Mouse (Mus musculus) liver, embryonic 12.5 days (tissue): ENCODE results near the gene Hormad1. TPM values are rescaled to one million over a fixed set of nuclear protein-coding genes. Genes with fewer than 3 reads are reported as not detected.

Experiments
- ATAC-seq: fragments of 200-750 bp; cut with Nextera tagmentation; 2 replicates; pipeline ENCODE4 v1.8.0; 2017; ENCODE audit warnings: moderate number of reproducible peaks, mild to moderate bottlenecking, moderate library complexity
- H3K27ac ChIP-seq: fragments of 300-500 bp; sonication (generic); 2 replicates; pipeline ENCODE4 v1.5.1; 2016; ENCODE audit warnings: mild to moderate bottlenecking
- H3K27me3 ChIP-seq: fragments of 300-500 bp; sonication (generic); replicated peaks from 2 replicates; pipeline ENCODE4 v1.6.1; 2016; ENCODE audit warnings: mild to moderate bottlenecking, moderate library complexity
- H3K36me3 ChIP-seq: fragments of 300-500 bp; sonication (generic); 2 replicates; pipeline ENCODE4 v1.6.1; 2016; ENCODE audit warnings: mild to moderate bottlenecking, moderate library complexity
- H3K4me1 ChIP-seq: fragments of 300-500 bp; sonication (generic); 2 replicates; pipeline ENCODE4 v1.6.1; 2016
- H3K4me2 ChIP-seq: fragments of 300-500 bp; sonication (generic); 2 replicates; pipeline ENCODE4 v1.6.1; 2016; ENCODE audit warnings: mild to moderate bottlenecking, moderate library complexity
- H3K4me3 ChIP-seq: fragments of 300-500 bp; sonication (generic); 2 replicates; pipeline ENCODE4 v1.5.1; 2016; ENCODE audit warnings: mild to moderate bottlenecking, moderate library complexity
- H3K9ac ChIP-seq: fragments of 300-500 bp; sonication (generic); 2 replicates; pipeline ENCODE4 v1.6.1; 2016; ENCODE audit warnings: mild to moderate bottlenecking, moderate library complexity
- H3K9me3 ChIP-seq: fragments of 300-500 bp; sonication (generic); replicated peaks from 2 replicates; pipeline ENCODE4 v1.6.1; 2016; ENCODE audit warnings: mild to moderate bottlenecking, moderate library complexity
- WGBS: fragments of 180-500 bp; shearing (Covaris S2); methylation state at CpG from one replicate; pipeline ENCODE4 v1.1.7; 2016; ENCODE audit not compliant: insufficient replicate concordance; 5-methylcytosine and 5-hydroxymethylcytosine counted together
- polyA plus RNA-seq: library from polyadenylated mRNA; unstranded; fragments of >200 nt; fragmentation: Nextera tagmentation; extraction: Ambion mirVana; gene quantifications from 2 replicates; pipeline ENCODE4 v1.2.1, GENCODE M21; 2016

Gene Hormad1
- polyA plus RNA-seq, result 0.08 and 0.10 TPM in 2 replicates

- H3K27me3 ChIP-seq, result no peaks in the 10 kb centered on the region
- no peak within 1 kb of the TSS for H3K4me2 ChIP-seq
- H3K27ac ChIP-seq, result no peak within 1 kb of the TSS
- WGBS, result 85% methylated on average over 27 of the region's 27 CpGs
- no peaks in the 10 kb centered on the region for H3K36me3 ChIP-seq
- ATAC-seq, result no peak
- H3K9me3 ChIP-seq, result no peaks in the 10 kb centered on the region
- H3K4me1 ChIP-seq, result no peaks in the 10 kb centered on the region
- H3K9ac ChIP-seq, result no peak within 1 kb of the TSS
- H3K4me3 ChIP-seq, result no peak within 1 kb of the TSS
Measured at GRCm38 (mm10) chr3:95559437-95559836, at the start of gene Hormad1. Gene Hormad1 (plus strand): TSS chr3:95559677.

- no peak for ATAC-seq
- Histone ChIP-seq H3K4me2 (no peak overlapping the region), H3K4me1 (peaks cover 42% of the 10 kb centered on the region), H3K4me3 (no peak overlapping the region), H3K36me3 (no peaks in the 10 kb centered on the region), H3K27ac (peak overlapping the region; percentile 54; the same call in 1 of the 2 replicates), H3K9me3 (no peaks in the 10 kb centered on the region), H3K27me3 (no peaks in the 10 kb centered on the region), H3K9ac (no peak overlapping the region)
- WGBS, result 65% methylated on average over 9 of the region's 9 CpGs
Measured at GRCm38 (mm10) chr3:95511611-95512180, 47.8 kb upstream of the Hormad1 start.

GRCm38 (mm10) chr3:95516614-95517041 is 42.8 kb upstream of the Hormad1 start:
- WGBS, result 11% methylated on average over 3 of the region's 3 CpGs
- H3K4me1 ChIP-seq, result peaks cover 80% of the 10 kb centered on the region
- H3K9ac ChIP-seq, result peak overlapping the region; percentile 61
- no peaks in the 10 kb centered on the region for H3K27me3 ChIP-seq
- peak overlapping the region; percentile 93 for H3K27ac ChIP-seq
- peak overlapping the region; percentile 24; the same call in 1 of the 2 replicates for H3K4me3 ChIP-seq
- ATAC-seq, result peak; percentile 87
- no peaks in the 10 kb centered on the region for H3K9me3 ChIP-seq
- peak overlapping the region; percentile 66 for H3K4me2 ChIP-seq
- no peaks in the 10 kb centered on the region for H3K36me3 ChIP-seq

- WGBS, result 25% methylated on average over 10 of the region's 10 CpGs
- Histone ChIP-seq H3K4me3 (peak overlapping the region; percentile 24; the same call in 1 of the 2 replicates), H3K4me2 (peak overlapping the region; percentile 66), H3K36me3 (no peaks in the 10 kb centered on the region), H3K9ac (peak overlapping the region; percentile 61), H3K27me3 (no peaks in the 10 kb centered on the region), H3K27ac (peak overlapping the region; percentile 93), H3K9me3 (no peaks in the 10 kb centered on the region), H3K4me1 (peaks cover 81% of the 10 kb centered on the region)
- no peak for ATAC-seq
Measured at GRCm38 (mm10) chr3:95517493-95517898, 42.0 kb upstream of the Hormad1 start.

GRCm38 (mm10) chr3:95518891-95519290 is 40.6 kb upstream of the Hormad1 start:
- Histone ChIP-seq H3K27me3 (0 out of 2 replicates have a peak, but pooled peaks cover 3% of the 10 kb centered on the region), H3K27ac (peak overlapping the region; percentile 93), H3K4me1 (peaks cover 93% of the 10 kb centered on the region), H3K9me3 (no peaks in the 10 kb centered on the region), H3K36me3 (no peaks in the 10 kb centered on the region), H3K9ac (peak overlapping the region; percentile 40), H3K4me2 (peak overlapping the region; percentile 59), H3K4me3 (no peak overlapping the region)
- ATAC-seq, result peak; percentile 36
- 45% methylated on average over 7 of the region's 7 CpGs for WGBS

GRCm38 (mm10) chr3:95519315-95519714 is 40.2 kb upstream of the Hormad1 start:
- Histone ChIP-seq H3K9ac (peak overlapping the region; percentile 71), H3K9me3 (no peaks in the 10 kb centered on the region), H3K27ac (peak overlapping the region; percentile 93), H3K36me3 (no peaks in the 10 kb centered on the region), H3K27me3 (peaks cover 3% of the 10 kb centered on the region; the same call in 1 of the 2 replicates), H3K4me2 (peak overlapping the region; percentile 59), H3K4me1 (peaks cover 93% of the 10 kb centered on the region), H3K4me3 (0 out of 2 replicates have a peak overlapping the region, but pooled peaks have one; percentile 4)
- ATAC-seq, result peak; percentile 87
- 34% methylated on average over 2 of the region's 2 CpGs for WGBS

- Histone ChIP-seq H3K9me3 (no peaks in the 10 kb centered on the region), H3K9ac (peak overlapping the region; percentile 56), H3K4me3 (no peak overlapping the region), H3K27ac (peak overlapping the region; percentile 83), H3K4me1 (peaks cover 91% of the 10 kb centered on the region), H3K4me2 (no peak overlapping the region), H3K36me3 (no peaks in the 10 kb centered on the region), H3K27me3 (peaks cover 3% of the 10 kb centered on the region; the same call in 1 of the 2 replicates)
- no peak for ATAC-seq
- WGBS, result 75% methylated on average over 3 of the region's 3 CpGs
Measured at GRCm38 (mm10) chr3:95520100-95520499, 39.4 kb upstream of the Hormad1 start.

- Histone ChIP-seq H3K4me2 (peak overlapping the region; percentile 11; the same call in 1 of the 2 replicates), H3K36me3 (no peaks in the 10 kb centered on the region), H3K4me1 (peaks cover 85% of the 10 kb centered on the region), H3K9ac (peak overlapping the region; percentile 24), H3K9me3 (no peaks in the 10 kb centered on the region), H3K27ac (peak overlapping the region; percentile 83), H3K27me3 (peaks cover 3% of the 10 kb centered on the region; the same call in 1 of the 2 replicates), H3K4me3 (no peak overlapping the region)
- ATAC-seq, result no peak
- 57% methylated on average over 10 of the region's 10 CpGs for WGBS
Measured at GRCm38 (mm10) chr3:95521168-95521567, 38.3 kb upstream of the Hormad1 start.

- Histone ChIP-seq H3K9me3 (no peaks in the 10 kb centered on the region), H3K27ac (peak overlapping the region; percentile 45), H3K4me2 (no peak overlapping the region), H3K27me3 (peaks cover 8% of the 10 kb centered on the region; the same call in 1 of the 2 replicates), H3K4me1 (peaks cover 64% of the 10 kb centered on the region), H3K9ac (no peak overlapping the region), H3K36me3 (no peaks in the 10 kb centered on the region), H3K4me3 (no peak overlapping the region)
- WGBS, result 27% methylated on average over 3 of the region's 3 CpGs
- ATAC-seq, result no peak
Measured at GRCm38 (mm10) chr3:95523662-95524061, 35.8 kb upstream of the Hormad1 start.

- Histone ChIP-seq H3K4me2 (no peak overlapping the region), H3K27me3 (peaks cover 12% of the 10 kb centered on the region), H3K9ac (no peak overlapping the region), H3K4me1 (peaks cover 55% of the 10 kb centered on the region), H3K36me3 (no peaks in the 10 kb centered on the region), H3K4me3 (no peak overlapping the region), H3K27ac (peak overlapping the region; percentile 50; the same call in 1 of the 2 replicates), H3K9me3 (no peaks in the 10 kb centered on the region)
- 62% methylated on average over 2 of the region's 2 CpGs for whole genome bisulfite sequencing
- no peak for ATAC-seq
Measured at GRCm38 (mm10) chr3:95524673-95525072, 34.8 kb upstream of the Hormad1 start.

GRCm38 (mm10) chr3:95526111-95526510 is 33.4 kb upstream of the Hormad1 start:
- Histone ChIP-seq H3K27ac (no peak overlapping the region), H3K9me3 (no peaks in the 10 kb centered on the region), H3K4me3 (no peak overlapping the region), H3K27me3 (peaks cover 17% of the 10 kb centered on the region), H3K9ac (no peak overlapping the region), H3K4me2 (no peak overlapping the region), H3K36me3 (no peaks in the 10 kb centered on the region), H3K4me1 (peaks cover 42% of the 10 kb centered on the region)
- peak; percentile 66 for ATAC-seq

- peaks cover 36% of the 10 kb centered on the region for H3K4me1 ChIP-seq
- H3K27ac ChIP-seq, result 0 out of 2 replicates have a peak within 1 kb of the TSS, but pooled peaks have one; percentile 22
- no peak within 1 kb of the TSS for H3K9ac ChIP-seq
- peaks cover 17% of the 10 kb centered on the region for H3K27me3 ChIP-seq
- H3K4me2 ChIP-seq, result no peak within 1 kb of the TSS
- no peaks in the 10 kb centered on the region for H3K36me3 ChIP-seq
- ATAC-seq, result no peak
- no peak within 1 kb of the TSS for H3K4me3 ChIP-seq
- H3K9me3 ChIP-seq, result no peaks in the 10 kb centered on the region
- 61% methylated on average over 8 of the region's 8 CpGs for WGBS
Measured at GRCm38 (mm10) chr3:95526622-95527211, 32.8 kb upstream of the Hormad1 start, which contains the start of gene Ctss. Gene Ctss (plus strand): TSS chr3:95526786.
